Mouse (Mus musculus) erythroblast, embryonic 14.5 days (primary cell): ENCODE results near the gene Galnt16.

Experiments used
- GATA1 ChIP-seq: IDR thresholded peaks from 2 replicates; pipeline ENCODE4 v1.6.1; 2012; ENCODE audit warnings: low read length, inconsistent platforms, mixed read lengths
- TAL1 ChIP-seq: IDR thresholded peaks from 3 replicates; pipeline ENCODE4 v1.6.1; 2012; ENCODE audit warnings: low read length, inconsistent platforms, mixed read lengths

- TF ChIP-seq GATA1 (no peak), TAL1 (no peak)
These were observed 97.5 kb downstream of the Galnt16 start for GRCm38 (mm10) chr12:80615371-80616257.
